Mouse (Mus musculus): ENCODE data around the gene Zdhhc14. TPM values are rescaled to one million over a fixed set of nuclear protein-coding genes. Genes with fewer than 3 reads are reported as not detected.

Gene Zdhhc14
- 4.1 and 5.0 TPM in 2 replicates for polyA plus RNA-seq (2012; rRNA removed)

GRCm38 (mm10) chr17:5491801-5492745 lies at the start of gene Zdhhc14:
Gene Zdhhc14, plus strand, starts transcription at chr17:5492557.

Other genes with a start within 250 kb of the Zdhhc14 start
- gene Ldhal6b, start 73.8 kb upstream of the Zdhhc14 start, polyA plus RNA-seq (2012; rRNA removed), result 0.66 and 0.87 TPM in 2 replicates
- gene Tmem242, start 52.3 kb upstream of the Zdhhc14 start, polyA plus RNA-seq (2012; rRNA removed), result 39.8 and 41.6 TPM in 2 replicates

All from central nervous system, embryonic 14 days (tissue).